Mouse (Mus musculus): ENCODE results near the gene Golt1a.

DNA sequence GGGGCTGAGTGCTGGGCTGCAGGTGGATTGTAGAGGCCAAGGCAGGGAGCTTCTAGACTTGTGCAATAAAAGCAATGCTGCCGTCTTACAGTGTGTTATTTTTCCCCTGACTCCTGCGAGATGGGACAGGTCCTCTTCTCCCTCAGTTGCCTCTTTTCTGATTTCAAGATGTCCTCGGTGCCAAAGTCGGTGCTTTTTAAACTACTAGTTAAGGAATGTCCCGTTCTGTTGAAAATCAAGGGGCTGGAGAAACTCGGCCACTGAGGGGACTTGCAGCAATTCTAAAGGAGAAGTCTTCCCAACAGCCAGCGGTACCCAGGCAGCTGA is 20.0 kb downstream of the Golt1a start:
- TF ChIP-seq POLR2A (IDR thresholded peaks at IDR 0.05; ENCODE audit: low read depth, low read length) (no peak), CTCF (IDR thresholded peaks at IDR 0.05; ENCODE audit: extremely low read depth, insufficient read length, insufficient replicate concordance, low read depth, low read length) (no peak)
